Mouse (Mus musculus): ENCODE data around the gene Mgll. TPM values are rescaled to one million over a fixed set of nuclear protein-coding genes. Genes with fewer than 3 reads are reported as not detected.

The Mgll gene
- polyA plus RNA-seq, 1 experiment, result 128 TPM

DNA sequence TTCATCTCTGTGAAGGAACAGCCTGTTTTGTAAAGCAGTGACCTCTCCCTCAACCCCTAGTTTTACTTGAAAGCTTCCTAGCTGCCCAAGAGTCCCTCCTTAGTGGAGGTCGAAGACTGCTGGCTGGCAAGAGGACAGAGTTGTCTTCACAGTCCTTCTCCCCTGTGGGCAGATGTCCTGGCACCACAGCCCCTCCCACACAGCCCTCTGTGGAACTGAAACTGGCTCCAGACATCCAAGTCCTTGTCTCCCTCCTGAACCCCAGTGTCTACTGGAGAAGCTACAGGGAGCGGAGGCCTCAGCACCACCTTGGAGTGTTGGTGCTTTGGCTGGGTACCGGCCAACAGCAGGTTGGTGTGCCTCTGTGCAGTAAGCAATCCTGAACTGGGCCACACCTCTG, 91.3 kb downstream of the Mgll start:
- TF ChIP-seq CTCF (IDR thresholded peaks at IDR 0.05; ENCODE audit: insufficient read depth, low read length), result no peak
- Histone ChIP-seq H3K4me3 (replicated peaks; ENCODE audit: extremely low read depth, low read depth, low read length) (no peak overlapping the region), H3K4me1 (ENCODE audit: control insufficient read depth, insufficient read depth, low read length) (peaks cover 10% of the 10 kb centered on the region)
- DNase-seq, result no peak
- WGBS, result 88% methylated on average over 3 of the region's 3 CpGs

DNA sequence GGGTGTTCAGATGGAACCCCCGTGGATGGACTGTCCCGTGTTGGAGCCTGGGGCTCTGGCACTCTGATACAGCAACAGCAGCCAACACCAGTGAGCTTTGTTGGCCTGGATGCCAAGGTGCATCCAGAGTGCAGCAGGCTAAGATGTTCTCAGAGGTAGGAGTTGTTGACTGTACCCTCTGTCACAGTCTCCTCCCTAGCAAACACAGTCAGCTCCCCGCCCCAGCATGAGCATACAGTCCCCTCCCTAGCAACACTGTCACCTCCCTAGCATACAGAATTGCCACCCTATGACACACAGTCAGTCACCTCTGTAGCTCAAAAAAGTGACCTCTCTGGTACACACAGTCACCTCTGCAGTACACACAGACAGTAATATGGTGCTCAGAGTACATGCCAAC, 92.7 kb downstream of the Mgll start:
- no peak for DNase-seq
- WGBS, result 75% methylated on average over 3 of the region's 3 CpGs
- Histone ChIP-seq H3K4me1 (ENCODE audit: control insufficient read depth, insufficient read depth, low read length) (peaks cover 17% of the 10 kb centered on the region), H3K4me3 (replicated peaks; ENCODE audit: extremely low read depth, low read depth, low read length) (no peak overlapping the region)
- TF ChIP-seq POLR2A (IDR thresholded peaks at IDR 0.05; ENCODE audit: borderline replicate concordance, extremely low read depth, low read depth, low read length) (no peak), CTCF (IDR thresholded peaks at IDR 0.05; ENCODE audit: insufficient read depth, low read length) (no peak)

DNA sequence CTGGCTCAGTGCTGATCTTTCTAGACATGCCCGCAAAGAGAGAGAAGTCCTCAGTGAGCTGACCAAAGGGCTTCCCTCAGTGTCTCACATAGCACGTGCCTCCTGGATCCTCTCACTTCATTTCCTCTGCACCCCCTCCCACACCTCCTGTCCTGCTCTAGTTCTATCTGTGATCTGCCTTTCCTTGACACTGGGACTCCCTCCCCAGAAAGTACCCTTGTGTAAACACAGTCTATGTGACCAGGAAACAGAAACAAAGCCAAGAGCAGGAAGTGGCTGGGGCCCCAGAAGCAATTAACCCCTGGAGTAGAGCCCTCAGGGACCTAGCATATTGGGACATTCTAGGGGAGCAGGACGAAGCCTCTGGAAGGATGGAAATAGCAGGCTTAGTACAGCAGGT, 96.6 kb downstream of the Mgll start:
- no peak overlapping the region for H3K4me3 ChIP-seq (replicated peaks; ENCODE audit: extremely low read depth, low read depth, low read length)
- H3K4me1 ChIP-seq (ENCODE audit: control insufficient read depth, insufficient read depth, low read length), result peaks cover 13% of the 10 kb centered on the region
- TF ChIP-seq POLR2A (IDR thresholded peaks at IDR 0.05; ENCODE audit: borderline replicate concordance, extremely low read depth, low read depth, low read length) (no peak), CTCF (IDR thresholded peaks at IDR 0.05; ENCODE audit: insufficient read depth, low read length) (no peak)
- no peak for DNase-seq
- WGBS, result 8% methylated on average over 3 of the region's 3 CpGs

DNA sequence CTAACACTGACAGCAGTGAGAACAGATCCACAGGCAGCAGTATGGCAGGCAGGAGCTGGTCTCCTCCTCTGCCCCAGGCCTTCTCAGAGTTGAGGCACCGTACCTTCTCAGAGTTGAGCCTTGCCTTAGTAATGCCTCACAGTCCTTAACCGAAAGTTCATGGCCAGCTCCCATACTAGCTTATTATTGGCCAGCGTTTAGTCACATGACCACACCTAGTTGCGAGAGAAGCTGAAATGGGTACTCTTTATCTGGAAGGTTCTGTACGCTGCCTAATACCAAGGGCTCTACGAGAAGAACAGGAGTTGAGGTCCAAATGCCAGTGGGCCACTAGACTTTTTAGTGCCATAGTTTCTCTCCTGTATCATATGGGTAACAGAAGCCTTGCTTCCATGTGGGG, 97.1 kb downstream of the Mgll start:
- Histone ChIP-seq H3K4me3 (replicated peaks; ENCODE audit: extremely low read depth, low read depth, low read length) (no peak overlapping the region), H3K4me1 (ENCODE audit: control insufficient read depth, insufficient read depth, low read length) (peaks cover 13% of the 10 kb centered on the region)
- WGBS, result 86% methylated on average over 6 of the region's 6 CpGs
- DNase-seq, result no peak
- TF ChIP-seq CTCF (IDR thresholded peaks at IDR 0.05; ENCODE audit: insufficient read depth, low read length) (no peak), POLR2A (IDR thresholded peaks at IDR 0.05; ENCODE audit: borderline replicate concordance, extremely low read depth, low read depth, low read length) (no peak)

DNA sequence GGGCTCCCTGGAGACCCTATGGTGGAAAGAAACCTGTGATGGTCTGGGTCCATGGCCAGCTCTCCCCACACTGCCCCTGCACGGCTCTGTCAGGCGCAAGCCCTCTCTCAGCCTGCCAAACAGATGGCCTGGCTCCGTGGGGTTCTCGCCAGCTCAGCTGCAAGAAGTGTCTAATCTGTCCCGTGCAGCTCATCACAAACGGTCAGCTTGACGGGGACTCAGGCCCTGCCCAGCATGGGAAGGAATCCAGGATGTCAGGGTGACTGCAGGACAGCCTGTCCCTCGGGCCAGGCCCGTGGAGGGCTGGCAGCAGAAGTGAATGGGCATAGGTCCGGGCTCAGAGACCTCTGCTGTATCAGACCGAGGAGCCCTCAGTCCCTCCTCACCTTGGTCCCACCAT, 97.7 kb downstream of the Mgll start:
- TF ChIP-seq POLR2A (IDR thresholded peaks at IDR 0.05; ENCODE audit: borderline replicate concordance, extremely low read depth, low read depth, low read length) (no peak), CTCF (IDR thresholded peaks at IDR 0.05; ENCODE audit: insufficient read depth, low read length) (no peak)
- Histone ChIP-seq H3K4me3 (replicated peaks; ENCODE audit: extremely low read depth, low read depth, low read length) (no peak overlapping the region), H3K4me1 (ENCODE audit: control insufficient read depth, insufficient read depth, low read length) (peaks cover 13% of the 10 kb centered on the region)
- 35% methylated on average over 11 of the region's 11 CpGs for WGBS
- no peak for DNase-seq

DNA sequence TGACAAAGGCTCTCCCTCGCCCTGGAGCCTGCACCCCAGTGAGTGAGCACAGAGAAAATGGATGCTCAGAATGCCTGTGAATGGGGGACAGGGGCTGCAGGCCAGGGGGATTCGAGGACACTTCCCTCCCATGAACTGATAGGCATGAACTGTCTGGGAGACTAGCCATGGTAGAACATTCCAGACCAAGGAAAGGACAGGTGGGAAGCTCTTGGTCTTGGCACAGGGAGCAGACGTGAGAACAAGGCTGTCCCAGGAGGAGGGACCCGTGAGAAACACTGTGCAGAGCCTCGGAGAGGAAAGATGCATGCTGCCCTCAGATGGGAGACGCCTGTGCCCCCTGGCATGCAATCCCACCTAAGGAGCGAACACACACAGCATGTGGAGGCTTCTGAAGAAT, 100.0 kb downstream of the Mgll start:
- DNase-seq, result no peak
- WGBS, result 82% methylated on average over 7 of the region's 7 CpGs
- Histone ChIP-seq H3K4me1 (ENCODE audit: control insufficient read depth, insufficient read depth, low read length) (peaks cover 13% of the 10 kb centered on the region), H3K4me3 (replicated peaks; ENCODE audit: extremely low read depth, low read depth, low read length) (no peak overlapping the region)
- no peak for TF ChIP-seq POLR2A (IDR thresholded peaks at IDR 0.05; ENCODE audit: borderline replicate concordance, extremely low read depth, low read depth, low read length)
- TF ChIP-seq CTCF (IDR thresholded peaks at IDR 0.05; ENCODE audit: insufficient read depth, low read length), result no peak

DNA sequence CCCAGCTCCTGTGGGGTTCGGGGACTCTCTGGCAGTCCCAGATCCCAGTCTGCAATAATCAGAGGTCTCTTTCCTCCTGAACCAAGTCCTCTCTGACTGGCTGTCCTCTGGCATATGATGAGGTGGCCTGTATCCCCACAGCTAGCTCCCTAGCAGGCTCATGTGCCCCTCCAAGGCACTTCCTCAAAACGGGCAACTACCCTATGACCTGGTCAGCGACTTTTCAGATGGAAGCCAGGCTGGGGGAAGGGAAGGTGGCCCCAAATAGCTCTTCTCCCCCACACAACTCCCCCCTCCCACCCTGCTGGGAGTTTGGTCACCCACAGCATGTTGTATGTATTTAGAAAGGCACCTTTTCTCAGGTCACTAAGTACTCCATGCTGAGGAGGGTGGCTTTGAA, 101.9 kb downstream of the Mgll start:
- WGBS, result 64% methylated on average over 3 of the region's 3 CpGs

DNA sequence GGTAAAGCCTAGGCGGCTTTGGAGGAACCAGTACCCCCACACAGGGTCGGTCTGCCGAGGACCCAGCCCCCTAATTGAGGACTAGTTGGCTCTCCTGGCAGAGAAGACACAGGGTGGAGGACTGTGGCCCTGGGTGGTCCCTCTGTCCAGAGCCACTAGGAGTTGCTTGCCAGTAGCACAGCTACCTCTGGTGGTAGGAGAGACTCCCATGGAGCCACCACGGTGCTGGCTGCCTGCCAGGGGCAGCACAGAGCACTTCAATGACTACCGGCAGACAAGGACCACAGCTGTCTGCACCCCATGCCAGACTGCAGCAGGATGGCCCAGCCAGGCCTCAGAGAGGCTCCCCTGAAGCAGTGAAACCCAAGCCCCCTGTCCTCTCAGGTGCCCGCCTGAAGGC, 102.3 kb downstream of the Mgll start:
- 41% methylated on average over 6 of the region's 6 CpGs for WGBS
- TF ChIP-seq POLR2A (IDR thresholded peaks at IDR 0.05; ENCODE audit: borderline replicate concordance, extremely low read depth, low read depth, low read length) (no peak), CTCF (IDR thresholded peaks at IDR 0.05; ENCODE audit: insufficient read depth, low read length) (peak; percentile 54; the same call in 1 of the 2 replicates)
- peak; percentile 37 for DNase-seq
- Histone ChIP-seq H3K4me3 (replicated peaks; ENCODE audit: extremely low read depth, low read depth, low read length) (no peak overlapping the region), H3K4me1 (ENCODE audit: control insufficient read depth, insufficient read depth, low read length) (peaks cover 3% of the 10 kb centered on the region; the same call in 1 of the 2 replicates)

More for the DNA sequence above, 101.9 kb downstream of the Mgll start:
- peaks cover 6% of the 10 kb centered on the region for H3K4me1 ChIP-seq (ENCODE audit: control insufficient read depth, insufficient read depth, low read length)
- no peak overlapping the region for H3K4me3 ChIP-seq (replicated peaks; ENCODE audit: extremely low read depth, low read depth, low read length)
- DNase-seq, result no peak
- no peak for TF ChIP-seq CTCF (IDR thresholded peaks at IDR 0.05; ENCODE audit: insufficient read depth, low read length)
- no peak for TF ChIP-seq POLR2A (IDR thresholded peaks at IDR 0.05; ENCODE audit: borderline replicate concordance, extremely low read depth, low read depth, low read length)

DNA sequence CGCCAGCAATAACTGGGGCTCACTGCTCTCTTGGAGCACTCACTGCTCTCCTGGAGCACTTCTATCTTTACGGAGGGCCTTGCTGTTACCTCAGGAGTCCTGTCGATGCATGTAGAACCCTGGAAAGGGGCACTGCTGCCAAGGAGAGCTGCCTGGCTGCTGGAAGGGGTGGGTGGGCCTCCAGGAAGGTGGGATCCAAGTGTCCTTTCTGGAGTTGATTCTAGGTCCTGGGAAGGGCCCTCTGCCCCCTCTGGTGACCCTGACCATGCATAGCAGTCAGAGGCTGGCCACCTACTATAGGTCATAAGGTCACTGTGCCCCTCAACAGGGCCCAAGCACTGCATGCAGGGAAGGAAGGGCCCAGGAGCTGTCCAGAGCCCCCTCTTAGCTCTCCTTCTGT, 102.8 kb downstream of the Mgll start:
- H3K4me1 ChIP-seq (ENCODE audit: control insufficient read depth, insufficient read depth, low read length), result no peaks in the 10 kb centered on the region; the same call in 1 of the 2 replicates
- TF ChIP-seq CTCF (IDR thresholded peaks at IDR 0.05; ENCODE audit: insufficient read depth, low read length), result no peak
- no peak for TF ChIP-seq POLR2A (IDR thresholded peaks at IDR 0.05; ENCODE audit: borderline replicate concordance, extremely low read depth, low read depth, low read length)
- no peak for DNase-seq
- 62% methylated on average over 3 of the region's 3 CpGs for WGBS
- H3K4me3 ChIP-seq (replicated peaks; ENCODE audit: extremely low read depth, low read depth, low read length), result no peak overlapping the region

DNA sequence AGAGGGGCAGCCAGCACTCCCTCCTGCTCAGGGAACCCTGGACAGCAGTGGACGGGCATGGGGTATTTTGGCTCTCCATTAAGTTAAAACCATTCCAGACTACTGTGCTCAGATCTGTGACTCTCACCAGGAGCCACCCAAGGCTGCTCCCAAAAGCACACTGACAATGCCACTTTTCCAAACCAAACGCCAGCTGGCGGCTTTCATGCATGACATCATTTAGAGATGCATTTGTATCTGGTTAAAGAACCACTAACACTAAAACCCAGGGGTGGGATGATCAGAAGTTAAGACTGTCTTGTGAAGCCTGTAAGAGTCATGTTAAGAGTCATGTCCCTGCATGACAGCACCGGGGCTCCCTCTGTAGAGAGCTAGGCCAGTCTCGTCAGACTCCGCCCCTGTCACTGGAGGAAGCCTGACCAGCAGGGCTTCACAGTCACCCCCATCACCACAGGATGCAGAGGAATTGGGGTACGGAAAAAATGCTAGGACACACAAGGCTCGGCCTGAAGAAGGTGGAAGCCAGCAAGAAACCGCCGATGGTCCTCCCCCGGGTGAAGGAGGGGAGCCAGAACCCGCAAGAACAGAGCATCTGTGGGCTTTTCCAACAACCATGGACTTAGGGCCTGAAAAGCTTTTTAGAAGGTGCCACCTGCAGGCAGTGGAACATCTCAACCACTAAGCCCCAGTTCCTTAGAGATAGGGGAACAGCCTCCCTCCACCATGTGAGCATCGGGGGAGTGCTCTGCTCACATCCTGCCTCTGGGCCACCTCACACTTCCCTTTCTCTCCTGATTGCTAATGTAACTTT, 103.4 kb downstream of the Mgll start:
- no peak overlapping the region for H3K4me3 ChIP-seq (replicated peaks; ENCODE audit: extremely low read depth, low read depth, low read length)
- whole genome bisulfite sequencing, result 62% methylated on average over 13 of the region's 13 CpGs
- TF ChIP-seq POLR2A (IDR thresholded peaks at IDR 0.05; ENCODE audit: borderline replicate concordance, extremely low read depth, low read depth, low read length) (no peak), CTCF (IDR thresholded peaks at IDR 0.05; ENCODE audit: insufficient read depth, low read length) (no peak)
- no peaks in the 10 kb centered on the region for H3K4me1 ChIP-seq (ENCODE audit: control insufficient read depth, insufficient read depth, low read length)
- no peak for DNase-seq

Measured in lung, adult 2 months (tissue).